20 mouse cellular contexts compared by ENCODE assay signal in genomic region chr5:110659682-110660081, GRCm38 (mm10).
"Had no signal": no experiment of that assay in that cellular context is flagged by ENCODE, and none has a peak within 500 bp of the region (broad histone marks: within the 10 kb centered on the region; RNA-seq: fewer than 3 reads in every experiment).

No protein-coding gene starts in this region.

- H3K4me1 ChIP-seq: midbrain, embryonic 12.5 days; midbrain, embryonic 15.5 days; stomach, embryonic 15.5 days had no signal

- H3K9ac ChIP-seq: liver, embryonic 12.5 days; liver, embryonic 15.5 days; lung, embryonic 15.5 days; midbrain, embryonic 12.5 days; midbrain, embryonic 15.5 days; neural tube, embryonic 13.5 days; stomach, embryonic 15.5 days had no signal

- H3K9me3 ChIP-seq: liver, embryonic 12.5 days; liver, embryonic 15.5 days; lung, embryonic 15.5 days; midbrain, embryonic 12.5 days; midbrain, embryonic 15.5 days; neural tube, embryonic 13.5 days; stomach, embryonic 15.5 days had no signal

- H3K27ac ChIP-seq: kidney, postnatal 0 days; layer of hippocampus, adult 2 months; left cerebral cortex, adult 2 months; liver, embryonic 12.5 days; liver, embryonic 15.5 days; lung, embryonic 15.5 days; macrophage; midbrain, embryonic 12.5 days; midbrain, embryonic 15.5 days; neural tube, embryonic 13.5 days; stomach, embryonic 15.5 days had no signal

- H3K27me3 ChIP-seq: liver, embryonic 12.5 days; liver, embryonic 15.5 days; lung, embryonic 15.5 days; midbrain, embryonic 12.5 days; midbrain, embryonic 15.5 days; neural tube, embryonic 13.5 days; stomach, embryonic 15.5 days had no signal

- H3K4me3 ChIP-seq: layer of hippocampus, adult 2 months; left cerebral cortex, adult 2 months; liver, embryonic 12.5 days; liver, embryonic 15.5 days; lung, embryonic 15.5 days; midbrain, embryonic 12.5 days; midbrain, embryonic 15.5 days; neural tube, embryonic 13.5 days; stomach, embryonic 15.5 days had no signal

- DNase-seq: kidney, adult 2 months; kidney, postnatal 25 days; layer of hippocampus, postnatal 36 days; lung, adult 18-20 months; lung, postnatal 14 days; retina, postnatal 1 day; right cerebral cortex, postnatal 25 days; spleen, adult 18-20 months; thymus, postnatal 36 days had no signal

- ATAC-seq: liver, embryonic 12.5 days; midbrain, embryonic 15.5 days had no signal

- H3K4me2 ChIP-seq: liver, embryonic 12.5 days; liver, embryonic 15.5 days; lung, embryonic 15.5 days; midbrain, embryonic 12.5 days; midbrain, embryonic 15.5 days; neural tube, embryonic 13.5 days; stomach, embryonic 15.5 days had no signal
